Mouse (Mus musculus): ENCODE results near the gene Sun1.

Sun1 gene

GRCm38 (mm10) chr5:139208871-139209684, 8.6 kb downstream of the Sun1 start:
- DNase-seq: peak; percentile 29

GRCm38 (mm10) chr5:139209685-139210026, 9.2 kb downstream of the Sun1 start:
- DNase-seq: no peak

GRCm38 (mm10) chr5:139211737-139212385, 11.4 kb downstream of the Sun1 start:
- no peak for DNase-seq

- DNase-seq: no peak
Observed at GRCm38 (mm10) chr5:139214298-139214697, 13.9 kb downstream of the Sun1 start.

- no peak for DNase-seq
Observed at GRCm38 (mm10) chr5:139215184-139215583, 14.7 kb downstream of the Sun1 start.

GRCm38 (mm10) chr5:139216121-139216520, 15.7 kb downstream of the Sun1 start:
- DNase-seq: no peak

- no peak for DNase-seq
Observed at GRCm38 (mm10) chr5:139216774-139217173, 16.3 kb downstream of the Sun1 start.

GRCm38 (mm10) chr5:139220006-139220515, 19.6 kb downstream of the Sun1 start:
- no peak for DNase-seq

GRCm38 (mm10) chr5:139220610-139221009, 20.2 kb downstream of the Sun1 start:
- no peak for DNase-seq

GRCm38 (mm10) chr5:139223331-139223730, 22.9 kb downstream of the Sun1 start:
- DNase-seq: no peak

GRCm38 (mm10) chr5:139227236-139227635, 26.8 kb downstream of the Sun1 start:
- DNase-seq: no peak

GRCm38 (mm10) chr5:139227645-139228044, 27.2 kb downstream of the Sun1 start:
- DNase-seq: no peak

GRCm38 (mm10) chr5:139228318-139228717, 27.9 kb downstream of the Sun1 start:
- no peak for DNase-seq

GRCm38 (mm10) chr5:139229716-139230115, 29.3 kb downstream of the Sun1 start:
- DNase-seq: no peak

- DNase-seq: no peak
Observed at GRCm38 (mm10) chr5:139232083-139232482, 31.6 kb downstream of the Sun1 start.

GRCm38 (mm10) chr5:139234423-139234822, 34.0 kb downstream of the Sun1 start:
- no peak for DNase-seq

- DNase-seq: no peak
Observed at GRCm38 (mm10) chr5:139237436-139237835, 37.0 kb downstream of the Sun1 start.

- no peak for DNase-seq
Observed at GRCm38 (mm10) chr5:139241022-139241761, 40.8 kb downstream of the Sun1 start.

- DNase-seq: no peak
Observed at GRCm38 (mm10) chr5:139243384-139243783, 42.9 kb downstream of the Sun1 start.

GRCm38 (mm10) chr5:139247767-139248166, 47.3 kb downstream of the Sun1 start:
- no peak for DNase-seq

GRCm38 (mm10) chr5:139248846-139249245, 48.4 kb downstream of the Sun1 start:
- no peak for DNase-seq

- DNase-seq: no peak
Observed at GRCm38 (mm10) chr5:139251279-139251678, 50.8 kb downstream of the Sun1 start.

GRCm38 (mm10) chr5:139251736-139252080, 51.3 kb downstream of the Sun1 start:
- no peak for DNase-seq
